Mouse (Mus musculus) embryonic facial prominence, embryonic 14.5 days (tissue): ENCODE measurements around the gene Mknk1. TPM values are rescaled to one million over a fixed set of nuclear protein-coding genes. Genes with fewer than 3 reads are reported as not detected.

Source experiments
- ATAC-seq: fragments of 200-750 bp; cut with Nextera tagmentation; 2 replicates; pipeline ENCODE4 v1.8.0; 2017; ENCODE audit warnings: low read depth, moderate number of reproducible peaks, moderate TSS enrichment
- DNase-seq: peaks from one replicate; pipeline ENCODE4 v3.0.0-alpha.2; 2015; ENCODE audit warnings: low spot score
- H3K27ac ChIP-seq: fragments of 300-500 bp; sonication (generic); replicated peaks from 2 replicates; pipeline ENCODE4 v1.5.1; 2014; ENCODE audit warnings: low read depth, mild to moderate bottlenecking, low read length, moderate library complexity
- H3K27me3 ChIP-seq: fragments of 300-500 bp; sonication (generic); replicated peaks from 2 replicates; pipeline ENCODE4 v1.6.1; 2014; ENCODE audit warnings: low read length; ENCODE audit not compliant: control insufficient read depth, insufficient read depth
- H3K36me3 ChIP-seq: fragments of 300-500 bp; sonication (generic); 2 replicates; pipeline ENCODE4 v1.6.1; 2014; ENCODE audit warnings: low read length, mixed read lengths; ENCODE audit not compliant: control insufficient read depth, insufficient read depth
- H3K4me1 ChIP-seq: fragments of 300-500 bp; sonication (generic); 2 replicates; pipeline ENCODE4 v1.6.1; 2014; ENCODE audit warnings: antibody characterized with exemption, low read length; ENCODE audit not compliant: control insufficient read depth, insufficient read depth
- H3K4me2 ChIP-seq: fragments of 300-500 bp; sonication (generic); 2 replicates; pipeline ENCODE4 v1.6.1; 2014; ENCODE audit warnings: low read depth, mild to moderate bottlenecking, low read length, moderate library complexity, mixed read lengths
- H3K4me3 ChIP-seq: fragments of 300-500 bp; sonication (generic); 2 replicates; pipeline ENCODE4 v1.5.1; 2014; ENCODE audit warnings: low read depth, mild to moderate bottlenecking, low read length
- H3K9ac ChIP-seq: fragments of 300-500 bp; sonication (generic); 2 replicates; pipeline ENCODE4 v1.6.1; 2014; ENCODE audit warnings: low read depth, mild to moderate bottlenecking, low read length, moderate library complexity, mixed read lengths
- H3K9me3 ChIP-seq: fragments of 300-500 bp; sonication (generic); 2 replicates; pipeline ENCODE4 v1.6.1; 2016; ENCODE audit warnings: low read length; ENCODE audit not compliant: control insufficient read depth
- WGBS: fragments of 180-500 bp; shearing (Covaris S2); extraction: QIAGEN DNeasy Blood & Tissue Kit; methylation state at CpG from one replicate; pipeline ENCODE4 v1.1.7; 2014; 5-methylcytosine and 5-hydroxymethylcytosine counted together
- polyA plus RNA-seq: library from polyadenylated mRNA; unstranded; fragments of >200 nt; fragmentation: Nextera tagmentation; extraction: Ambion mirVana; gene quantifications from 2 replicates; pipeline ENCODE4 v1.2.1, GENCODE M21; 2014

Gene Mknk1
- polyA plus RNA-seq = 24.1 and 25.3 TPM in 2 replicates

DNA sequence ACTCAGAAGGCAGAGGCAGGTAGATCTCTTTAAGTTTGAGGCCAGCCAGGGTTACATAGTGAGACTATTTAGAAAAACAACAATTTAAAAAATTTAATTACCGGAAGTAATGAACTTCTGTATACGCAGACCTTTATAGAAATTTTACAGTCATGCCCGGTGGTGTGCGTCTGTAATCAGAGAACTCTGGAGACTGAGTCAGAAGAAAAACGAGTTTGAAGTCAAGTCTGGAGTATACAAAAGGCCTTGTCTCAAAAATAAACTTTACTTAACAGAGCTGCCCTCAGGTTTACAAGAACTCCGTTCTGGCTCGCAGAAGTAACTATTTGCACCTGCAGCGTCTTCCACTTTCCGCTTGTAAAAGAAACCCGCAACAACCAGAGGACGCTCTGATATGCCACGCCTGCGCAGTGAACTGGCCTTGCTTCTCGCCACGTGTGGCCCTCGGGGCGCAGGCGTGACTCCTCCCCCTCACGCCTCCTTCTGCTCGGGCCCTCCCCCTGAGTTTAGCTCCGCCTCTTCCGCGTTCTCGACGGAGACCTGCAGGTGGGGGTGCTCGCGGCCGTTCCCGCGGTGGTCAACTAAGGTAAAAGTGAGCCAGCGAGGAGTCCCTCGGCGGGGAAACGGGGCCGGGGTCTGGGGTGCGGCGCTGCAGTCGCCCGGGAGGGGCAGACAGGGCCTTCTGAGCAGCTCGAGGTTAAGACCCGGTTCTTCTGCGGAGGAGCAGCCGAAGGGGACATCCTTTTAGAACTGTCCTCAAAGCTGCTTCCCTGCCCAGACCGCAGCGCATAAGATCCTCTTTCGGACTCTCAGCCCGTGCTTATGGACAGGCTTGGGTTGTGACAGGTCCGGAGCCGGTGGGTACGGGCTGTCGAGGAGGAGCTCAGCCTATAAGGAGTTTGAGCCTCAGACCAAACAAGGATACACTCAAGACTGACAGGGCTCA, at the start of gene Mknk1:
Gene Mknk1, plus strand, starts transcription at position 503 of the 946 bp plus-strand sequence.
- Histone ChIP-seq H3K9me3 (no peaks in the 10 kb centered on the region), H3K4me2 (peak within 1 kb of the TSS; percentile 74), H3K9ac (peak within 1 kb of the TSS; percentile 79), H3K27me3 (no peaks in the 10 kb centered on the region), H3K4me3 (peak within 1 kb of the TSS; percentile 70), H3K27ac (peak within 1 kb of the TSS; percentile 61), H3K36me3 (peaks cover 8% of the 10 kb centered on the region; the same call in 1 of the 2 replicates), H3K4me1 (peaks cover 7% of the 10 kb centered on the region)
- ATAC-seq = peak; percentile 96
- DNase-seq = peak; percentile 97
- WGBS = 3% methylated on average over 51 of the region's 51 CpGs

DNA sequence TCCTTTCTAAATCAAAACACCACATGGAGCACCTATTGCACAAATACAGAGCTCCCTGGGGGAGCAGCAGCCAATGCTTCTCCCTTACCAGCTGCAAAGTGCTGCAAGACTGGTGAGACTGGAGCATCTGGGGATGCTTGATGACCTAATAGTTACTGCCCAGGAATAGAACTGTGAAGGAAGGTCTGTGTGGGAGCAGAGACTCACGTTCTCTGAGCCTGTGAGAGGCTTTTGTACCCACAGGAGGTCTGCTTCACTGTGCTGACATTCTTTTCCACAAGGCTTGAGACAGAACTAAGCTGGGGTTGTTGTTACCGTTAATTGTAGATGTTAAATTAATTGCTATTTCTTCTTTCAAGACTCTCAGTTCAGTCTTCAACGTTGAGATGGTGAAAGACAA, 48.1 kb upstream of the Mknk1 start:
- Histone ChIP-seq H3K36me3 (peaks cover 67% of the 10 kb centered on the region), H3K27ac (no peak overlapping the region), H3K4me2 (no peak overlapping the region), H3K4me1 (peaks cover 1% of the 10 kb centered on the region), H3K4me3 (no peak overlapping the region), H3K27me3 (no peaks in the 10 kb centered on the region), H3K9me3 (no peaks in the 10 kb centered on the region), H3K9ac (no peak overlapping the region)
- DNase-seq = no peak
- 80% methylated on average over 3 of the region's 3 CpGs for WGBS
- no peak for ATAC-seq

GRCm38 (mm10) chr4:115795360-115795759, 43.6 kb upstream of the Mknk1 start:
- WGBS = 90% methylated on average over 3 of the region's 3 CpGs
- Histone ChIP-seq H3K27me3 (no peaks in the 10 kb centered on the region), H3K9ac (no peak overlapping the region), H3K36me3 (peaks cover 87% of the 10 kb centered on the region), H3K4me3 (no peak overlapping the region), H3K4me2 (no peak overlapping the region), H3K27ac (no peak overlapping the region), H3K9me3 (no peaks in the 10 kb centered on the region), H3K4me1 (no peaks in the 10 kb centered on the region)
- ATAC-seq (no peak), DNase-seq (no peak)

DNA sequence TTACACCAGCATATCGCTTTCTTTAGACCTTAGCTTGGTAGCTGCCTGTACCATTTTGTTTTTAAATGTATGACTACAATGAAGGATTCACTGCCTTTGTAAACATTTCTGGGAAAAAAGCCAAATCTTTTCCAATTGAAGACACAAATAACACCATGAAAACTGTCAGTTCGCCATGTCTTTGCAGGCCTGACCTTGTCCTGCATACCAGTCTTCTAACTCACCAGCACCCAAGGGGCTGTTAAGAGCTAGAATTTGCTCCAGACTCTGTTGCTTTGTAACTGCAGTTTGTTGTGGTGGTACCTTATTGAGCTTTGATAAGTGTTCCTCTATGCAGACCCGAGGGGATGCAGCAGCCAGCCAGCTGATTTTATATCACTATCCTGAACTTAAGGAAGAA, 39.0 kb upstream of the Mknk1 start:
- H3K9me3 ChIP-seq = no peaks in the 10 kb centered on the region
- no peaks in the 10 kb centered on the region for H3K27me3 ChIP-seq
- ATAC-seq (no peak), DNase-seq (peak; percentile 49)
- H3K36me3 ChIP-seq = peaks cover 76% of the 10 kb centered on the region
- H3K4me2 ChIP-seq = no peak overlapping the region
- no peak overlapping the region for H3K9ac ChIP-seq
- no peak overlapping the region for H3K4me3 ChIP-seq
- no peaks in the 10 kb centered on the region for H3K4me1 ChIP-seq
- no peak overlapping the region for H3K27ac ChIP-seq
- WGBS = 81% methylated on average over 3 of the region's 3 CpGs

DNA sequence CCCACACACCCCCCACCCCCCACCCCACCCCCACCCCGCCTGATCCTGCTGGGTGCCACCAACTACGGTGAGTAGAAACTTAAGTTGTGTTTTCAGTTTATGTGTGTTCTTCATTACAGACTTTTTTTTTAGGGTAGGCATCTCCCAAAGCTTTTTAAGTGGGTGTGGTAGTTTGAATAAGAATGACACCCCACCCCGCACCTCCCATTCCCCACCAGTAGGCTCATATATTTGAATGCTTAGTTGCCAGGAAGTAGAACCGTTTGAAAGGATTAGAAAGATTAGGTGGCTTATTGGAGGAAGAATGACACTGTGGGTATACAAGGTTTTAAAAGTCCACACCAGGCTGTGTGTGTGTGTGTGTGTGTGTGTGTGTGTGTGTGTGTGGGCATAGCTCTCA, 26.7 kb upstream of the Mknk1 start:
- H3K27ac ChIP-seq = no peak overlapping the region
- DNase-seq (no peak), ATAC-seq (no peak)
- H3K27me3 ChIP-seq = no peaks in the 10 kb centered on the region
- H3K4me2 ChIP-seq = no peak overlapping the region
- H3K4me3 ChIP-seq = no peak overlapping the region
- 93% methylated on average over 4 of the region's 4 CpGs for WGBS
- H3K9me3 ChIP-seq = no peaks in the 10 kb centered on the region
- H3K36me3 ChIP-seq = peaks cover 54% of the 10 kb centered on the region
- H3K9ac ChIP-seq = no peak overlapping the region
- H3K4me1 ChIP-seq = no peaks in the 10 kb centered on the region

- Histone ChIP-seq H3K27me3 (no peaks in the 10 kb centered on the region), H3K4me3 (no peak overlapping the region), H3K4me2 (no peak overlapping the region), H3K36me3 (peaks cover 54% of the 10 kb centered on the region), H3K9ac (no peak overlapping the region), H3K4me1 (no peaks in the 10 kb centered on the region), H3K9me3 (no peaks in the 10 kb centered on the region), H3K27ac (no peak overlapping the region)
- 89% methylated on average over 5 of the region's 5 CpGs for WGBS
- no peak for ATAC-seq
- DNase-seq = no peak
Measured at GRCm38 (mm10) chr4:115815606-115816005, 23.4 kb upstream of the Mknk1 start.

- WGBS = 63% methylated on average over 3 of the region's 3 CpGs
- no peaks in the 10 kb centered on the region for H3K9me3 ChIP-seq
- H3K27me3 ChIP-seq = no peaks in the 10 kb centered on the region
- no peak overlapping the region for H3K27ac ChIP-seq
- ATAC-seq (no peak), DNase-seq (no peak)
- H3K4me2 ChIP-seq = no peak overlapping the region
- H3K4me3 ChIP-seq = no peak overlapping the region
- H3K9ac ChIP-seq = no peak overlapping the region
- H3K4me1 ChIP-seq = no peaks in the 10 kb centered on the region
- H3K36me3 ChIP-seq = peaks cover 21% of the 10 kb centered on the region
Measured at GRCm38 (mm10) chr4:115820199-115820598, 18.8 kb upstream of the Mknk1 start.

DNA sequence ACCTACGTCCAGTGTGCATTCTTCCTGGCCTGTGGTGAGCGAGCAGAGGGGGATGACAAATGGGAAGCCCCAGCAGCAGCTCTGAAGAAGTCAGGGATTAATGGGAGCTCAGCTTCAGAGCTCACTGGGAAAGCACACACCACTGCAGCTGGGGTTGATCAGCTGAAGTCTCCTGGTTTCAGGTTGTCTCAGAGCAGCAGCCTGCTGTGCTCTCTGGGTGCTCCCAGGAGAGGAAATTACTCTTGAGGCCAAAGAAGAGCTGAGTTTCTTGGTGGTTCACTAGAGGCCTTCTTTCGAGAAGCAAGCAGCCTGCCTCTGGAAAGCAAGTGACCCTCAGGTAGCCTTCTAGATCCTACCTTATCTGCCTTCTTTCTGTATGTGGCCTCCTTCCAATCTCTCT, 18.1 kb upstream of the Mknk1 start:
- DNase-seq (no peak), ATAC-seq (no peak)
- Histone ChIP-seq H3K4me2 (no peak overlapping the region), H3K27me3 (no peaks in the 10 kb centered on the region), H3K4me3 (no peak overlapping the region), H3K4me1 (no peaks in the 10 kb centered on the region), H3K36me3 (peaks cover 14% of the 10 kb centered on the region; the same call in 1 of the 2 replicates), H3K27ac (no peak overlapping the region), H3K9me3 (no peaks in the 10 kb centered on the region), H3K9ac (no peak overlapping the region)
- 80% methylated on average over 3 of the region's 3 CpGs for WGBS

GRCm38 (mm10) chr4:115821431-115821830, 17.6 kb upstream of the Mknk1 start:
- Histone ChIP-seq H3K9ac (no peak overlapping the region), H3K4me3 (no peak overlapping the region), H3K4me2 (no peak overlapping the region), H3K27ac (no peak overlapping the region), H3K36me3 (peaks cover 9% of the 10 kb centered on the region; the same call in 1 of the 2 replicates), H3K27me3 (no peaks in the 10 kb centered on the region), H3K9me3 (no peaks in the 10 kb centered on the region), H3K4me1 (no peaks in the 10 kb centered on the region)
- ATAC-seq (no peak), DNase-seq (no peak)
